Mouse (Mus musculus) adrenal gland, postnatal 4 days (tissue): ENCODE measurements around the gene Sorbs1. TPM values are rescaled to one million over a fixed set of nuclear protein-coding genes. Genes with fewer than 3 reads are reported as not detected.
A peak's percentile ranks its signal among the peaks of the same experiment; 100 is the strongest.

Experiments
- DNase-seq, 2 experiments: peaks; one replicate each; pipeline ENCODE4 v3.0.0; 2021 to 2022; ENCODE audit warnings: low spot score in 2 of 2, mixed read lengths in 2 of 2
- total RNA-seq, 2 experiments: library from RNA; stranded (reverse); gene quantifications; 2 replicates each; pipeline ENCODE4 v1.2.3; 2021

The Sorbs1 gene
- total RNA-seq, 2 experiments from 2014 or later, result 59.6 to 69.4 TPM

- no peak for DNase-seq
These were observed 206.0 kb downstream of the Sorbs1 start for GRCm38 (mm10) chr19:40307550-40307949.

DNA sequence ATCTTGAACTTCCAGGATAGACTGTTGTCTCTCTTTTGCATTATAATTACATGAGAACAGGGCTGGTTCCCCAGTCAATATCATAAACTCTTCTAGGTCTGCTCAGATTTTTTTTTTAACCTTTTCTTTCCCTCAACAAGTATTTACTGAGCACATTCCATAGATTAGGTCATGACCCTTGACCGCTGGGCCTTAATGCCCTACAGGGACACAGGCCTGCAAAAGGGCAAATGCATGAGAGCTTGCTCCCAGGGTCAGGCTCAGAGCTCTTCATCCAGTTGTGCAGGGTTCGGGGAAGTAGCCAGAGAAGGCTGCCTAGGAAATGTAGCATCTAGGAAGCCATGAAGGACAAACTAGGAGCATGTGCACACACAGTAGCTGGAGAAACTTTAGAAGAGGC lies 206.9 kb downstream of the Sorbs1 start:
- DNase-seq, result no peak

GRCm38 (mm10) chr19:40305456-40305855 lies 208.1 kb downstream of the Sorbs1 start:
- no peak for DNase-seq

GRCm38 (mm10) chr19:40302916-40303315 lies 210.7 kb downstream of the Sorbs1 start:
- DNase-seq, result no peak

DNA sequence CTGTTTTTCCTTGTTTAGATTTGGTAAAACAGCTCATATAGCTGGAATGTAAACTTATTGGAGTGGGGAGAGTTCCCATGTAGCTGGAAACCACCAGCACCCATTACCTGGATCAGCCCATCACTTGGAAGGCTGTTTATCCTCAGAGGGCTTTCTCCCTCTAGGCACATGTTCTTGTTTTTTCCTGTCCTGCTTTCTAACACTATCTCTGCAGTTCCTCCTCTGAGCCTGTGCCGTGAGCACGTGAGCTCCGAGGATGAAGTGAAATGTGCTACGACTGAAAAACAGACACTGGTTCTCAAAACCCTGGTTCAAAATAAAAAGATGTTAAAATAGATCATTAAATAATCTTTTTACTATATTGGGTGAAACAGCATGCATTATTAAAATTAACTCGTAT lies 211.1 kb downstream of the Sorbs1 start:
- DNase-seq, result no peak

GRCm38 (mm10) chr19:40299983-40300759 lies 213.4 kb downstream of the Sorbs1 start:
- no peak for DNase-seq

GRCm38 (mm10) chr19:40299182-40299581 lies 214.4 kb downstream of the Sorbs1 start:
- DNase-seq, result no peak

- DNase-seq, result no peak
These were observed 215.0 kb downstream of the Sorbs1 start for GRCm38 (mm10) chr19:40298574-40298973.

GRCm38 (mm10) chr19:40297798-40298144 lies 215.8 kb downstream of the Sorbs1 start:
- no peak for DNase-seq

GRCm38 (mm10) chr19:40297078-40297797 lies 216.3 kb downstream of the Sorbs1 start:
- DNase-seq, result no peak

GRCm38 (mm10) chr19:40294231-40294630 lies 219.3 kb downstream of the Sorbs1 start:
- DNase-seq, result no peak

DNA sequence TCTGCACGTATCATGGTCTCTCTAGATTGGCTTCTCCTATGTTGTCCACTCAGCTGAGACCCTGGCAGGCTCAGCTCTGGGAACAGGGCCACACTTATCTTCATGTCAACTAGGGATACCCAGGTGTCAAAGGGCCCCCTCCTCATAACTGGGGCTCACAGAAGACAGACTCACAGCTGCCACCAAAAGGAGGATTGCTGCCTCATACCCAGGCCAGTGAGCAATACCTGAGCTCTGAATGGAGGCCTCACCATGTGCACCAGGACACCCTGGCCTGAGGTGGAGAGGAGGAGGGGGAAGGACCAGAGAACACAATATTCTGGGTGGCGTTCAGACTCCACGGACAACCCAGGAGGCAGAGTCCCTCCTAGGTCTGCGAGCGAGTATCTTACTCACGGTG lies 219.8 kb downstream of the Sorbs1 start:
- no peak for DNase-seq

- DNase-seq, result no peak
These were observed 223.4 kb downstream of the Sorbs1 start for GRCm38 (mm10) chr19:40290099-40290724.

DNA sequence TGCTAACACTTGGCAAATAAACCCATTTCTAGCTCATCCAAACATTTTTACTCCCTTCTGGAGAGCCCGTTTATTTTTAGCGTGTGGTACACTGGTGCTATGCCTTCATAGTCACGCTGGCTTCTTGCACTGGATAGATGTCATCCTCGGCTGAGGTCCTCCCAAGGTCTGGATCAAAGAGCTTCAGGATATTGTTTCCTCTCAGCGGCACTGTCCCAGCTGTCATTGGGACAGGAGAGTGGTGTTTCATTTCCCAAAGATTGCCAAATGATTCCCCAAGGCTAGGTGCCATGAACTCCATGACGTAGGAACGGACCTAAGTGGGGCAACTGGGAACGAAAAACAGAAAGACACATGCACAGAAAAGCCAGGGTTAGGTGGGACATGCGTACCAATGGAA lies 225.2 kb downstream of the Sorbs1 start:
- no peak for DNase-seq

DNA sequence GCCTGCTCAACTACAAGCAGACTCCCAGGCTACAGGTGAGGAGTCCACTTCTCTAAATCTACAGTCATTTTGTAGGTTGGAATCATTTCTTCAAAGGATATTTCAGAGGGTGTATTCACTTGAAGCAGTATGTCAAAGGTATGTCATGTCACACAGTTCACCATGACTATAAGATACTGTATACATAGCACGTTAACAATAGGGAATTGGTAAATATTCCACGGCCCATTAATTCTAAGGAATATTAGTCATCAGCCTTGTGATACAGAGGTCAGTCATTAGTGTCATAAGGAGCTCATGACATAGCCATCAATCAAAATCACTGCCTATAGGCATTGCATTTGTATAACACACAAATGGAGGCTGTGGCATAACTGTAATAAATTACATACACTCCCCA lies 228.9 kb downstream of the Sorbs1 start:
- DNase-seq, result no peak

DNA sequence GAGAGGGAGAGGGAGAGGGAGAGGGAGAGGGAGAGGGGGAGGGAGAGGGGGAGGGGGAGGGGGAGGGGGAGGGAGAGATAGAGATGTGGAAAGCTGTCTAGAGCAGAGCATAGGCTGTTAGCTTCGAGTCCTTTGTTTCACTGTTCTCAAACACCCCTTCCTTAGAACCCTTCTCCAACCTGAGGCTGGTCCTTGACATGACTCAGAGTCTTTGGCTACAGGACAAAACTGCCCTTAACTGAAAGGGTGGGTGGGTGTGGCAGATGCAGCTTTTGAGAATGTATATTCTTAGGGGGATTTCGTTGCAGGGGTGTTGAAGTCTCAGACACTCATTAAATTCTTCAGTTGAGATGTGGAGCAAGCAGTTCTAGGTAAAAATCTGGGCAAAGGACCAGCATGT lies 230.2 kb downstream of the Sorbs1 start:
- DNase-seq, result no peak

DNA sequence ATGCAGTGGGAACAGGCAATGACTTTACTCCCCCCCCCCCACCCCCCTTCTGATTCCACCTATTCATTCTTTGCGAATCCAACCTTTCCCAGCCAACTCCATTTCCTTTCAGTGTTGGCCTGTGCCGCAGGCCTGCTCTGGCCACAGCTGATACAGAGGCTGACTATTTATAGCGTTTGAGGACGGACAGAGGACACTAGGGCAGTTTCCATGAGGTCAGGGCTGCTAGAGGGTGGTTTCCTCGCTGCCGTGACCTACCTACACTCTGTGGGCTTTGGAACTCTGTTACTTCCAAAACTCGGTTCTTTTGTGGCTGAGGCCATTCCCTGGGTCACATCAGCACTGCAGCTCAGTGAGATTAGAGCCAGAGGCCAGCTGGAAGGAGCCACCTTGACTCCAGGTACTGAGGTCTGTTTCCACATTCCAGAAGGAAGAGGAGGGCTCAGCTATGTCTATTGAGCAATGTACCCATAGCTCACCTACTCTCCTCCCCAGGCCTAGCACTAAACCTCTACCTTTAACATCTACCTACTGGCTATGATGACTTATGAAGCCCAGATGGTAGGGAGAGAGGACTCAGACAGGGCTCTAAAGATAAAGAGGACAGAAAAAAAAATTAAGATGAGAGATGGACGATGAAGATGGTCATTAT lies 235.1 kb downstream of the Sorbs1 start:
- DNase-seq, result no peak

GRCm38 (mm10) chr19:40277494-40277893 lies 236.1 kb downstream of the Sorbs1 start:
- no peak for DNase-seq

- no peak for DNase-seq
These were observed 238.0 kb downstream of the Sorbs1 start for GRCm38 (mm10) chr19:40275401-40276188.

DNA sequence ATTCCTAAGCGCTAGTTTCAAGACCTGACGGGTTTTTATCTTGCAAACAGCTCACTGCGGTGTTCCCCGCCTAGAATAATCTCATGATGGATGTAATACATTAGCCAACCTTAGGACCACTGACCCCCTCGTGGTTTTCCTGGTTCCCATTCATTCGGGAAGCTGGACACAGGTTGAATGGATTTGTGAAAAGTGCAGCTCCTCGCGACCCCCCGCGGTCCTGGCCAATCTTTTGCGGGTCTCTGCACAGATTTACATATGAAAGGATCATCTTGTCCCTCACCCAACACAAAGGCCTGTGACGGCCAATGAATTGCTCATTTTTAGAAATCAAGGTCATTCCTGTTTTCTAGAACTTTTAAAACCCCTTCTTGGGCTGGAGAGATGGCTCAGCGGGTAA lies 240.9 kb downstream of the Sorbs1 start:
- no peak for DNase-seq

DNA sequence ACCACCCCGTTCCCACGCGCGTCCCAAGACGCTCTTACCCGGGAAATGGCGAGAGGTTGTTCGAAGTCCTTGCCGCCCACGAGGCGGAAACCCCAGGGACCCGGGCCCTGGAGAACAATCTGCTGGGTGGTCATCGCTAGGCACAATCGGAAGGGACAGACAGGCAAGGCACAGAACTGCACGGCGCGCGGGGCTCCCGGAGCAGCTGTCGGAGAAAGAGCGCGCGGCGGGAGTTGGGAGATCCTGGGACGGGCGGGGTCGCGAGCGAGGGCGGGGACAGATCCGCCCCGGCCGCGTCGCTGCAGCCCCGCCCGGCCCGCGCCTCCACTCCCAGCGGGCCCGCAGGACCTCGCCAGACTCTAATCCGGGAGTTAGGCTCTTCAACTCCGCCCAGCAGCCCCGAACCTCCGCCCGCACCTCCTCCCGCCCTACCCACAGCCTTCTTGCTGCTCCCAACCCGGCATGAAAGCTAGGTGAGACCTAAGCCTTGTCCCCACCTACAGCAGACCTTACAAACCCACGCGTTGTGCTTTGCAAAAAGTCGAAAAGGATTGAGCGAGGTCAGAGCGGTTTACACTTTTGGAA lies 242.2 kb downstream of the Sorbs1 start, which contains the start of gene Pdlim1:
Gene Pdlim1, minus strand, starts transcription at position 535 of the 585 bp plus-strand sequence.
- DNase-seq, result peak; percentile 18 to 32
